Mouse (Mus musculus) left cerebral cortex, adult 11 months (tissue): ENCODE data around the gene Apoe.

Source experiments
- DNase-seq: peaks from one replicate; pipeline ENCODE4 v3.0.0; 2022; ENCODE audit warnings: low spot score

Apoe gene

GRCm38 (mm10) chr7:19664955-19665841 lies 33.8 kb downstream of the Apoe start, which contains the start of gene Clptm1:
TSS of gene Clptm1 (minus strand) at chr7:19665033.
- DNase-seq = peak; percentile 95

GRCm38 (mm10) chr7:19664455-19664954 lies 34.5 kb downstream of the Apoe start:
- no peak for DNase-seq

- DNase-seq = no peak
Observed at GRCm38 (mm10) chr7:19663940-19664339, 35.0 kb downstream of the Apoe start.

GRCm38 (mm10) chr7:19652614-19653013 lies 46.4 kb downstream of the Apoe start:
- DNase-seq = no peak

- no peak for DNase-seq
Observed at GRCm38 (mm10) chr7:19651063-19651786, 47.8 kb downstream of the Apoe start.
